Mouse (Mus musculus) kidney, adult 8-10 months (tissue): Measurements from ENCODE around the gene Wnt3.

Experiments used
- DNase-seq, 2 experiments: peaks; one replicate each; pipeline ENCODE4 v3.0.0; 2022

Gene Wnt3

DNA sequence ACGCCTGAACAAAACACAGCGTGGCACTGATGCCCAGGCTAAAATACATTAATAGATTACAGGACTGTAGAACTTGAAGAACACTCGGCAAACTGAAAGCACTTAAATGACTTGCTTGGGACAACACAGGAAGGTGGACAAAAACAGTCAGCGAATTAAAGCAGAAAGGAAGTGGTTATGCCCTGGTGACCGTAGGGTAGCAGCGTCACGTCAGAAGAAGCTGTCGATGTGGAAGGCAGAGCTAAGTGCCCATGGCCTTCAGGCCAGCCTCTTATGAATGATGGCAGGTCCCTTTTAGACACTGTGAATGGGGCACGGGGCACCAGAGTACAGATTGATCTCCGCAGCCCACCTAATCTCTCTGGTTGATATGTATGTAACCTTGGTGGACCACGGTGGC is 74.3 kb downstream of the Wnt3 start:
- DNase-seq, result no peak

DNA sequence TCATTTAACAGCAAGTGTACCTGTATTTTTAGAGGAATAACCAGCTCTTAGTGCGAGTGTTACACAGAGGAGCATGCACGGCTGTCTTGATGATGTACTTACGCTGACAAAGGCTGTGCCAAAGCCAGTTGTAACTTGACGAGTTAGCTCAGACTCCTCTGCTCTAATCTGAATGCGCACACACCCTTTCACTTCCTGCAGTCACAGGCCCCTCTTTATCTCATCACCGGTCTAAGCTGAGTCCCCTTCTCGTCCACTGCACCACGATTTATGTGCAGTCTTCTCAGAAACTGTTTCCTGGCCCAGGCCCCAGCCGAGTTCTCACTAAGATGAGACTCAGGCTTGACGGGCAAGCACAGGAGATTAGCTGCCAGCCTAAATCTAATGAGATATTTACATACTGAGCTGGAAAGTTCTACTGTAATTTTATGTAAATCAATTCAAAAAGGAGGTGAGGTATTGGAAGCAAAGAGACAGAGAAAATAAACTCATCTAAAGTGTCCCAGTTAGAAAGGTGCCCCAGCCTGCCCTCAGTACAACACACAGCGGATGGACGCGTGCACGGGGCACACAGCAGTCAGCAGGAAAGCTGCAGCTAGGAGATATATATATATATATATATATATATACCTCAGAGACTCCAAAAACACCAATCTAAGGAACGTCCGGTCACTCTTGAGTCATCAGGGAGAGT is 78.8 kb downstream of the Wnt3 start:
- DNase-seq, result no peak

DNA sequence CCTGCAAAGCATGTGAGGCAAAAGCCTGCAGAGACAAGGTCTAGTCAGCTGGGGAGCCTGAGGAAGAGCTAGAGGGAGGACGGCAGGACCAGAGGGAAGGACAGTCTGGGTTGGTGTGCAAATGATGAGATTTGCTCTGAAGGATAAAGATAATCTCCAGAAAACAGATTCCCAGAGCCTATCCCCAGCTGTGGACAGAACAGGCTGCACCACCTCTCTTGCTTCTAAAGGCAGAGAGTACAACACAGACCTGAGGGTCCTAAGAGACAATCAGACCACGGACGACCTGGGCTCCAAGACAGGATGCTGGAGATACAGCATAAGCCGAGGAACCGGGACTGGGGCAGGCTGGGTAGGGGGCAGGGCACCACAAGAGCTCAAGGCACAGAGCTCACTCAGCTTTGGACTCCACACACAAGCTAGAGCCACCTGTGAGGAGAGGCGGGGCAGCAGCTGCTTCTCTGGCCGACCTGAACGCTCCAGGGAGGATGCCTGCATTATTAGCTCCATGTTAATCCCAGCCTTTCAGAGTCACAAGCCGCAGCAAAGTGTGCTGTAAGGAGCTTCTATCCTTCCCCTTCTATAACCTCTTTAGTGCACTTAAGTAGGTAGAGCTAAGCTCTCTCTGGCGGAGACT is 79.5 kb downstream of the Wnt3 start:
- no peak for DNase-seq

DNA sequence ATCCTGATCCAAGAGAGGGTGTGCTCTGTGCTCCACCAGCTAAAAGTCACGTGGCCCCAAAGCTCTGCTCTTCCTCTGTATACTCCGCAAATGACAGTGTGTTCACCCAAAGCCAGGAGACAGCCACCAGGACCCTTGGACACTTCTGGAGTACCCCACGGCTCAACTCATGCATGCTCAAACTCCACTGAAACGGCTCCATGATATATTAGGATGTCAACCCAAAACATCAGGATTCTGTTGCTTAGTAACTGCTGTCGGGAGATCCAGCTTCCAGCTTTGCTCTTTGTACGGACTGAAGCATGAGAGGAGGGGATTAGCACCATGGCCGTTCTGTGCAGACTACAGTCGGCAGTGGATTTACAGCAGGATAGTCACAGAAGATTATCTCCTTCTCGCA is 80.3 kb downstream of the Wnt3 start:
- no peak for DNase-seq

DNA sequence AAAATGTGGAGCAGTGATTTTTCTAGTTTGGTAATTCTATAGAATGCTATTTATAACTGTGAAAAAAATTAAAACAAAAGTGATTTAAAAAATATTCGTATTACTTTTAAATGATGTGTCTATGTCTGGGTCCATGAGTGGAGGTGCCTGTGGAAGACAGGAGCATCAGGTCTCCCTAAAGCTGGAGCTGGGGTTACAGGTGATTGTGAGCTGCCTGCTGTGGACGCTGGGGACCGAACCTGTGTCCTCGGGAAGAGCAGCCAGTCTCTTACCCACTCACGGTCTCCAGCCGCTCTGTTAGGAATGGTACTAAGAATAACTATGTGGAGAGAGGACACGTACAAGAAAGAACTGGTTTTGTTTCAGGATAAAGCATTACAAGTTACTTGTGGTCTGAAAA is 82.7 kb downstream of the Wnt3 start:
- no peak for DNase-seq

DNA sequence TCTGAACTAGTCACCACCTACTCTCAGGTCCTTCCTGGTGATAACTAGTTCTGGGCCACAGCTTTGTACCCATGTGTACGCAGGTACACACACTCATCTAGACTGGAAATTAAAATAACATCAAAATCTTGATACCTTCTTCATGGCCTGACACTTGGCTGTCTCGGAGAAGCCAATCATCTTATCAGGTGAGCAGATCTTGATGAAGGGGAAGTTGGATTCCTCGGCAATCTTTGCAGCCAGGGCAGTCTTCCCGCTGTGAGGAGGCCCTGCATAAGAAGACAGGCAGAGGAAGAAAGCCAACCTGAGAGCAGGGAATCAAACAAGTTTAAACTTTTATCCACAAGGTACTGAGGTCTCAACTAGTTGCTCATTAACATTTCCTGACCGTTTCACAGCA is 84.8 kb downstream of the Wnt3 start:
- DNase-seq, result peak; percentile 6 to 7

DNA sequence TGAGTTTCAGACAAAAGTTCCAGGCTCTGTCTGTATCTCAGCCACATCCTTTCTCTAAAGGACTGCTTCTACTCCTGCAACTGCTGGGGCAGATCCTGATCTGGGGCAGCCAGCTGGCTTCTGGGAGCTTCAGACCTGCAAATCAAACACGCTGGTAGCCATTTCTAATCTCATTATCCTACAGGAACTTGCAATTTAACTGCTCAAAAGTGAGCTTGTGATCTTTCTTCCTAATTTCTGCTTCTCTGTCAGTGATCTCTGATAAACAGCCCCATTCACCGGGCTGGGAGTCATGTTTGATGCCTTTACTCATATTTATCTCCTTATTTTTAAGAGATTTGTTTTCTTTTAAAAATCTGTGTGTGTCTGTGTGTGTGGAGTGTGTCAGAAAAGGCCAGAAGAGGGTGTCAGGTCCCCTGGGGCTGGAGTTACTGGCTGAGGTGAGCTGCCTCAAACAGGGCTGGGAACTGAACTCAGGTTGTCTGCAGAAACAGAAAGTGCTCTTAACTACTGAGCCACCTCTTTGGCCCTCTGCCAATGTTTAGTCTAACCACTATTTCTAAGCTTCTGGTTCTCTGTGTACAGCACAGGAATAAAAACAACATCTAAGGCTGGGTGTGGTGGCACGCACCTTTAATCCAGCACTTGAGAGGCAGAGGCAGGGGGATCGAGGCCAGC is 86.1 kb downstream of the Wnt3 start:
- peak in 1 of 2 experiments; percentile 7 for DNase-seq

DNA sequence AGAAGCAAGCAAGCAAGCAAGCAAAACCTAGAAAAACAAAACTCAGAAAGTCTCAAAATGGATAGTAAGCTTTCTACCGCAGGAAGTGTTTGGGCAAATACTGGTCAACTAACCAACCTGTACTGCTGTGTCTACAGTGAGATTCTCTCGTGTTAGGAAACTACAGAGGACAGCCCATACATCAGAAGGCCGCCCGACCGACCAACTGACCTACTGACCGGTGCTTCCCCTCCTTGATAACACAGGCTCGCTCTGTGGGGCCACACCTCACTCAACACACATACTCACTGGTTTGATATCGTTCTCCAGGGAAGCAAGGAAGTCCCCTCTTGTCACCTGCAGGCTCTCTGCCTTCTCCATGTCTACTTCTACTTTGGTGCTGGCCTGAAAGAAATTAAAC is 89.0 kb downstream of the Wnt3 start:
- no peak for DNase-seq

DNA sequence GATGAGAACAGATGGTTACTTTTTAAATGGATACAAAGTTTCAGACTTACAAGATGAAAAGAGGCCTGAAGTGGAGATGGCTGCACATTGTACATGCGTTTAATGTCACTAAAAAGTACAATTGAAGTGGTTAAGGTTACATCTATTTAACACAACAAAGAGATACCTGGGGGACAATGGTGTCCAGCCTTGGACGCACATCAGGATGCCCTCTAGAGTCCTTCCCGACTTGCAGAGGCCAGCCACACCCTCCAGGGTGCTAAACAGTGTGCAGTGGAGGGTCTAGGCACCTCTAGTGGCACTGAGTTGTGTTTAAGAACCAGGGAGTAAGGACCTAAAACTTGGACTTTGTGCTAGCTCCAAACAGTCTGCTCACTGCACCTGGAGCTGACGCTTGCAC is 90.5 kb downstream of the Wnt3 start:
- no peak for DNase-seq

DNA sequence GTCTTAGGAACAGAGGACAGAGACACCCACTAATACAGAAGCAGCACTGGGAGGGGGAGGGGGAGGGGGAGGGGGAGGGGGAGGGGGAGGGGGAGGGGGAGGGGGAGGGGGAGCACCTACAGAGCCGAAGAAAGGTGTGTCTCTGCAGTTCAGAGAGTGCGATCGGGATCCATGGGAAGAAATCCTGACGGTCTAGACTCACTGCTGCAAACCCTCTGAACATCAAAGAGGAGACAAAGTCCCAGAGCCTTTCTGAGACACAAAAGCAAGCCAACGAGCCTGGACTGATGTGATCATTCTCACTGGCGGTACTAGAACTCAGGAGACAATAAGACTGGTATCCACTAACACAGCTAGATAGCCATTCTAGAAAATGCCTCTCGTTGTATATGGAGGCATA is 91.4 kb downstream of the Wnt3 start:
- no peak for DNase-seq
